Mouse (Mus musculus): Measurements from ENCODE around the gene Kbtbd7.
"Not testable (repeated sequence)": the region's sequence is repeated elsewhere in the genome, so short reads cannot be mapped to it uniquely, and the experiment has no call there.

Kbtbd7 gene

DNA sequence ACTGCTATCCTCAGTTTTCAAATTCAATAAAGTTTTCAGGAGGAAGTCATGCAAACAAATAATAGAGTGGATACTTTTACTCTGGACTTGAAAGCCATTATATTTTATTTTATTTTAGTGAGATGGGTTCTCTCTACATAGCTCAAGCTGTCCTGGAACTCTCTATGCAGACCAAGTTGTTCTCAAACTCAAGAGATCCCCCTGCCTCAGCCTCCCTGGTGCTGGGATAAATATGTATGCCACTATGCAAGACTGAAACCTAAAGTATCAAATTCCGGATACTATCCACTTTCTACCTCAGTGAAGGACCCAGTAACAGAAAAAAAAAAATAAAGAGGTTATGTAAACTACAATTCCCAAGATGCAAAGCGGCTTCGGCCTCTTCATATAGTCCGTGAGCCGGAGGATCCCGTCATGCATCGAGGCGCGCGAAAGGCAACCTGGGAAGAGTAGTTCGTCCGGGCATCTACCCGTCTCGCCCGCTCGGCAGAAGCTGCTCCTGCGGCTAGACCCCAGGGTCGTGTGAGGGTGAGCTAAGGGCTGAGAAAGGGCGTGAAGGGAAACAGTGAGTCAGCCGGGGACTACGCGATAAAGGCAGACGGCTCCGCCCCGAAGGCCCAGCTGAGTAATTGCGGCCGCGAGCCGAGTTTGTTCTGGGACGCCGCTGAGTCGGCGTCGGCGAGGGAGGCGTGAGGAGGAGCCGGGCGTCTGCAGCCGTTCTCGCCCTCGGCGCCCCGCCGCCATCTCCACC is at the start of gene Kbtbd7:
TSS of gene Kbtbd7 (plus strand) at position 533 of the 751 bp plus-strand sequence.
- in situ Hi-C loops (cut with MboI, MseI): no loop called here

GRCm38 (mm10) chr14:79377041-79377440 is 49.3 kb upstream of the Kbtbd7 start:
- in situ Hi-C loops (cut with MboI, MseI): no loop called here

- in situ Hi-C loops (cut with MboI, MseI): no loop called here
Observed at GRCm38 (mm10) chr14:79383120-79383519, 43.2 kb upstream of the Kbtbd7 start.

DNA sequence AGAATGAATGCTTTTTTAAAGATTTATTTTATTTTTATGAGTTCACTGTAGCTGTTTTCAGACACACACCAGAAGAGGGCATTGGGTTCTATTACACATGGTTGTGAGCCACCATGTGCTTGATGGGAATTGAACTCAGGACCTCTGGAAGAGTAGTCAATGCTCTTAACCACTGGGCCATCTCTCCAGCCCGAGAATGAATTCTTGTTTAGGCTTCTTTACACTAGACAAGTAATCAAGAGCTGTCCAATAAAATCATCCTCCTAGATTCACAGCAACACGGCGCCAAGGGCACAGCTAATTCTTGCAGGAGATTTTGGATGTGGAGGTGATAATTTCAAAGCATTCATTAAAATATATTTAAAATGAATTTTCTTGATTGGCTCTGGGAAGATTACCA is 38.0 kb upstream of the Kbtbd7 start:
- in situ Hi-C loops (cut with MboI, MseI): loop anchor here (5.0 kb wide), 2 partner anchors 89 to 199 kb away; partner anchors contain the start of gene Sugt1

GRCm38 (mm10) chr14:79389438-79390264 is 36.7 kb upstream of the Kbtbd7 start:
- in situ Hi-C loops (cut with MboI, MseI): loop anchor here (5.0 kb wide), 2 partner anchors 88 to 198 kb away; partner anchors contain the start of gene Sugt1

DNA sequence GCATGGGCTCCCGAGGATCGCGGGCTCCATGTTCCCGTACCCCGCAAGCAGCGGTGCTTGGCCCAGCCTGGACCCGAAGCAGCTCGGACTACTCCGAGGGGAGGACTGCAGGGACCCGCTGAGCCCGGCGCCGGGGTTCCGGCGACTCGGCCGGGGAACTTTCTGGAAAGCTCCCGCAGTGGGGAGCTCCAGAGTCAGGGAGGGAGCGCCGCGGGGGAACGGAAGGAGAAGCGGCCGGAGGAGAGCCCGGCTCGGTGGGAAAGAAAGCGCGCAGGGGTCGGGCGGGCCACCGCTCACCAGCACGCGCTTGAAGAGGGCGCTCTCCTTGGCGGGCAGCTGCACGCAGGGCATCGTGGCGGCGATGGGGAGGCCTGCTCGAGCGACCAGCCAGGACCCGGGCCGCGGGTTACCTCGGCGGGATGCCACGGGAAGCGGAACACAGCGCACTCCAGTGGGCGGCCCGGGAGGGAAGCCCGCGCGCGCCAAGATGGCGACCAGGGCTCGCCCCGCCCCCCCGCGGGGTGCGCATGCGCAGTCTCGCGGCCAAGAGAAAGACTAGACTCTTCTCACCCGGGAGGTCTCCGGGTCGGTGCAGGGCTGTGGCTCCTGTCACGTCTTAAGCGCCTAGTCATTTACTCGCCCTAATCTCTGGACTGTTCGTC is 35.9 kb upstream of the Kbtbd7 start, which contains the start of gene Naa16:
TSS of gene Naa16 (minus strand) at position 514 of the 662 bp plus-strand sequence.
- in situ Hi-C loops (cut with MboI, MseI): no loop called here

- in situ Hi-C loops (cut with MboI, MseI): no loop called here
Observed at GRCm38 (mm10) chr14:79393289-79393688, 33.0 kb upstream of the Kbtbd7 start.

- in situ Hi-C loops (cut with MboI, MseI): no loop called here
Observed at GRCm38 (mm10) chr14:79394564-79394963, 31.7 kb upstream of the Kbtbd7 start.

DNA sequence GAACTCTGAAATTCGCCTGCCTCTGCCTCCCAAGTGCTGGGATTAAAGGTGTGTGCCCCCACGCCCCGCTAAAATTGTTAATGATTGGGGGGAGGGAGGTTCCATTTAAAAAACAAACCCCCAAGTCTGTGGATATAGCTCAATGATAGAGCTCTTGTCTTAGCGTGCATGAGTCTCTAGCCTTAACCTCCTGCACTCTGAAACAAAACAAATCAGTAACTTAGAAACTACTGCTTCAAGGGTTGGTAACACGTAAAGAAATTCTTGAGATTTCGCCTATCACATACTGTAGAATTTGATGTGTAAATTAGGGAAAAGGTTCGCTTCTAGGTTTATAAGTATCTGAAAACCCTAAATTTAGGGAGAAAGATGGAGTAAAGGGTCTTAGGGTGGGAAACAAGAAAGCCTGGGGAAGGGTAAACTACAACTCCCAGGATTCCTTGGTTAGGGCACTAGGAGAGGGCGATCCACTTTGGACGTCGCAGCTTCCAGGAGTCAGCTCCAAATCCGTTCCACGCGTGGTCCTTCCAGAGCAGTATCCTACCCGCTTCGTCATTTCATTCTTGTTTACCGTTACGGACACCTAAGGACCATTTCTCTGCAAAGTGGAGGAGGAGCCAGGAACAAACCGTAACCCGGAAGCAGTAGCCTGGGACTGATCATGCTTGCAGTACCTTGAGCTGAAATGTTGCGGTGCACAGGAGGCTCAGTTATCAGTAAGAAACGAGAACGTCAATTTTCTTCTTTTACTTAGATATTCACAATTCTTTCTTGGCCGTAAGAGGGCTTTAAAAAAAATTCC is 28.8 kb upstream of the Kbtbd7 start, which contains the start of gene Mtrf1:
TSS of gene Mtrf1 (plus strand) at position 452 of the 802 bp plus-strand sequence.
- in situ Hi-C loops (cut with MboI, MseI): no loop called here

DNA sequence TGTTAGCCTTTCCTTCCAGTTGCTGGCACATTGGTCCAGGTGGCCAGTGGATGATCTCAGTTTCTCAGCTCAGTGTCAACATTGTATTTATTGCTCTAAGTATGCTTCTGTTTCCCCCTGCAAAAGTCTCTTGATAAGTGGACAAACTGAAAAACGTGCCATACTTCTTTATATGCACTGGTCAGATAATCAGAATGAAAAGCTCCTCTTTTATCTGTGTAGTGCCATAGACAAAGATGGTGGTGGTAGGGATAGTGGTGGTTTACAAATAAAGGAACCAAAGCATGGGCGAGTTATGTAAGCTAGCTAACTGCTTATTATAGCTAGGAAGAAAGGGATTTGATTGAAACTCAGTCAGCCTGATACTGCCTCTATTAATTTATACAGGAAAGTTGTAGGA is 18.7 kb upstream of the Kbtbd7 start:
- in situ Hi-C loops (cut with MboI, MseI): no loop called here

DNA sequence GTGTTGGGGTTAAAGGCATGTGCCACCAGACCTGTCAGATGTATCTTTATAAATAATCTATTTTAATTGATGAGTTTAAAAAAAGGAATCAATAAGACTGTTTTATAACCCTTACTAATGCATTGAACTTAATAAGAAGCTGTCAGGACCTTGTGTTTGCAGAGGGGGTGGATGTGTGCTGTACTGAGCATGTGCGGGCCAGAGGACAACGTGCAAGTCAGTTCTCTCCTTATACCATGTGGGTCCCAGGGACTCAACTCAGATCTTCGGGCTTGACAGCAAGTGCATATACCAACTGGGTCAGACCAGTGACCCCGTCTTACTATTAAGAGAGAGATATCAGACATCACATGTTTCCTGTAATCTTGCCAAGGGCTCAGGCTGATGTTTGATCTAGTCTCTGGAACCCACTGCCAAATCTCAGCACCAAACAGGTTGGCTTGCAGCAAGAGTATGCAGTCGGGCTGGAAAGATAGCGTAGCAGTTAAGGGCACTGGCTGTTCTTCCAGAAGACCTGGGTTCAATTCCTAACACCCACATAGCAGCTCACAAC is 17.0 kb upstream of the Kbtbd7 start:
- in situ Hi-C loops (cut with MboI, MseI): no loop called here

DNA sequence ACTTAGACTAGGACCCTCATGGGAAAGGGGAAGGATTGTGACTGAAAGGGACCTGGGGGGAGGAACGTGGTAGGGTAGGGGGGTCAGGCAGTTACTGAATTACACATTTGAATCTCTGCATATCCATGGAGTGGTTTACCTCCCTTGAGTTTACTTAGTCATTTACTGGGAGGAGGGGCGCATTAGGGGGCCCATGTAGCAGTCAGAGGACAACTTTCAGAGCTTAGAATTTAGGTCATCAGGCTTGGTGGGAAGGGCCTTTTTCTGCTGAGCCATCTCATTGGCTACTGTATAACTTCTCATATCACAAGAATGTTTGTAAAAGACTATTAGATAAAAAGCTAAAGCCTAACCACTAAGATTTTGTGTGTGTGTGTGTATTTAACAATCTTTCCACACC is 15.6 kb upstream of the Kbtbd7 start:
- in situ Hi-C loops (cut with MboI, MseI): no loop called here

DNA sequence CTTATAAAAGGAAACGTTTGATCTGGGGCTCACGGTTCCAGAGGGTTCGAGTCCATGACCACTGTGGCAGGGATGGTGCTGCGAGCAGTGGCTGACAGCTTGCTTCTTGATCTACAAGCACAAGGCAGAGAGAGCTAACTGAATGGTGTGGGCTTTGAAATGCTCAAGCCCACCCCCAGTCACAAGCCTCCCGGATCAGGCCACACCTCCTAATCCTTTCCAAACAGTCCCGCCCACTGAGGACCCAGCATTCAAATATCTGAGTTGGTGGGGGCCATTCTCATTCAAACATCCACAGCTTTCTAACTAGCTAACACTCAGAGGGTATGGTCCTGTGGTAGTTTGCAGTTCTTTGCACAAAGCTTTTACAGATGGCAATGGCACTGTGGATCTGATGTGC is 13.2 kb upstream of the Kbtbd7 start:
- in situ Hi-C loops (cut with MboI, MseI): no loop called here

DNA sequence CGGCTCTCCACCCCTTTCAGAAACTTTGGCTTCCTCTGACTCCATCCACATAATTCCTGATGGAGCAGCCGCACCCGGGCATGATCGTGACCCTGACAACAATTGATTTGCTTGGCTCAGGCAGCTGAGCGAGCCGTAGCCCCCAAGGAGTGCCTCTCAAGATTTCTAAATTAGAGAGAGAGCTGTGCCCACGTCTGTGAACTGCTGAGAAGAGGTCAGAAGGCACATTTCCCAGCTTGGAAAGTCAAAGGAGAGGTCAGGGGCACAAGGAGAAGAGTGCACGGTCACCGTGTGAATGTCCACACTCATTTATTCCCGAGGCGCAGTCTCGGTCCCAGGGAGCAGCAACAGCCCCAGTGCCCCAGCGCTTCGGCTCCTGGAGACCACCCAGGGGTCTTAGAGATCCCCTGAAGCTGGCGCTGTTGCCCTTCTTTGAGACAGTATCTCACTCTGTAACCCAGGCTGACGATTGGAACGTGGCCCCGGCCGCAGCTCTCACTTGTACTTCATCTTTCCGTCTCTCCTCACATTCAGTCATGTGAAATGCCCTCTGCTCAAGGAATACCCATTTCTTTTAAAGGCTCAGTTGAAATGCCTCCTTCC is 6.1 kb upstream of the Kbtbd7 start:
- in situ Hi-C loops (cut with MboI, MseI): loop anchor here (5.0 kb wide), 1 partner anchor 37 kb away; no protein-coding TSS in a partner anchor

GRCm38 (mm10) chr14:79426730-79427365 is 537 bp downstream of the Kbtbd7 start:
- in situ Hi-C loops (cut with MboI, MseI): not testable (repeated sequence)

DNA sequence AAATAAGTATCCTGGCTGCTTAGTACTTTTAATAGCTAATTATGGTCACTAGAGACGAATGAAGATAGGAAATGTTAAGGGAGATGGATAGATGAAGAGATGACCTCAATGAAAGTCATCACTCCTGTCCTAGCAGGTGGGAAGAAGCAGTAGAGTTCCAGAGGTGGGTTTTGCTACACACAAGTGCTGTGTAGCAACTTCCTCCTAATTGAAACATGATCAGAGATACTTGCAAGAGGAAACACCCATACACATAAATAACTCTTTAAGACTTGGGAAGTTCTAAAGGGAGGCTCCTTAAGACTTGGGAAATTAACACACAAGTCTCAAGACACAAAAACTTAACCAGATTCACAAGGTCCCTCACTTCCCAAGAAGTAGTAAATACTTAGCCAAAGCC is 7.8 kb downstream of the Kbtbd7 start:
- in situ Hi-C loops (cut with MboI, MseI): no loop called here

- in situ Hi-C loops (cut with MboI, MseI): no loop called here
Observed at GRCm38 (mm10) chr14:79440655-79441054, 14.3 kb downstream of the Kbtbd7 start.

DNA sequence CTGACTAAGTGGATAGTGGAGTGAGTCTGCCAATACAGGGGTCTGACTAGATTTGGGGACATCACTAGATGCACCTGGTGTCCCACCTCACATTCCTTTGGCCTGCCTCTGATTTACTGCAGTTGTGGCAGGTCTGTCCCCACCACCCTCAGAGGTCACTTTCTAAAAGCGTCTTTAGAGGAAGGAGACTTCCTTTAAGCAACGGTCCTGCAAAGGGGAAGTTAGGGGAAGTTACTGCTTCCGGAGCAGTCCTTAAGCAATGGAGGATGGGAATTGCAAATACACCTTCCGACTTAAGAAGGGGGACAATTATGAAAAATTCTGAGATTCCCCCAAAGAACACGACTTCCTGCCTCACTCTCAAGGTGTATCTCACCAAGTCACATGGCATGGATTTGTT is 15.1 kb downstream of the Kbtbd7 start:
- in situ Hi-C loops (cut with MboI, MseI): no loop called here

GRCm38 (mm10) chr14:79444601-79445000 is 18.3 kb downstream of the Kbtbd7 start:
- in situ Hi-C loops (cut with MboI, MseI): no loop called here
